Mouse (Mus musculus) liver (tissue): ENCODE results near the gene Olfr960.

Source experiments
- DNase-seq: peaks from one replicate; pipeline ENCODE4 v3.0.0-alpha.2; 2020; ENCODE audit warnings: mixed read lengths

The Olfr960 gene

GRCm38 (mm10) chr9:39621073-39621472 lies at the start of gene Olfr960:
Gene Olfr960, plus strand, starts transcription at chr9:39621373.
- DNase-seq: no peak

- no peak for DNase-seq
These were observed 45.7 kb upstream of the Olfr960 start, which contains the start of gene Olfr959 for GRCm38 (mm10) chr9:39575469-39575868. Gene Olfr959, minus strand, starts transcription at chr9:39575569.

DNA sequence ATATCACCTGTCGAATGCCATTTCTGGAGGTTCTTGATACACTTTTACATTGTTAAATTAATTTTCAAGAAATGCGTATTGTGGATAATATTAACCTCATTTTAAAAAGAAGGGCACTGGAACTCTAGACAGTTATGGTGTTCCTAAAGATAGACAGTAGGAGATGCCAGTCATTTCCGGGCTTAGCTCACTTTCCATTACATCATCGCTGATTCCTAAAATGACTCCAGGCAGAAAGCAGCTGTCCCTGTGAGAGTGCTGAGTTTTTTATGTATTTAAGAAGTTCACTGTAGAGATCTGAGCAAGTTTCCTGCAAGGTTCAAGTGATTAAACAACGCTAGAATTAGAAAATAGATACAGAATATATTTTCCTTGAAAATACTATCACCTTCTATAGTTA lies 44.1 kb upstream of the Olfr960 start:
- DNase-seq: no peak

GRCm38 (mm10) chr9:39602536-39603332 lies 18.4 kb upstream of the Olfr960 start:
- DNase-seq: peak; percentile 21

- peak; percentile 10 for DNase-seq
These were observed 17.8 kb upstream of the Olfr960 start for GRCm38 (mm10) chr9:39603333-39603845.

- DNase-seq: peak; percentile 8
These were observed 17.1 kb upstream of the Olfr960 start, which contains the start of gene AW551984 for GRCm38 (mm10) chr9:39603999-39604453. Gene AW551984, minus strand, starts transcription at chr9:39604403.

DNA sequence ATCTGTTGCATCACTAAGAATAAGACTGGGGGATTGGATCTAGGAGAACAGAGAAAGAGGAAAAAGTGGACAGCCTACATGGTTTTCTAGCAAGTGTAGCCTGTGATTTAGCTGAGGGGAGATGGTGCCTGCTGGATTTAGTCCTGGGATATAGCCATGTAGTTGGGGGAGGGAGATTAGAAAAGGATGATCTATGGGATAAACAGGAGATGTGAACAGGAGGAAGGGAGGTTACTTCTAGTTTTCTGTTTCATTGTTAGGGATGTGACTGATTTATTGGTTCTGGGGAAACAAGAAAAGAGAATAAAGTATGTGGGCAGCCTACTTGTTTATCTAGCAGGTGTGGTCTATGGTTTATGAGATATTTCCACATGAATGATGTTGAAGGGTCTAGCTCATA lies 12.7 kb upstream of the Olfr960 start:
- no peak for DNase-seq

- no peak for DNase-seq
These were observed 10.8 kb upstream of the Olfr960 start, which contains the start of gene Olfr148 for GRCm38 (mm10) chr9:39610355-39610754. Gene Olfr148, plus strand, starts transcription at chr9:39610655.

- DNase-seq: no peak
These were observed 9.2 kb upstream of the Olfr960 start for GRCm38 (mm10) chr9:39611953-39612352.

DNA sequence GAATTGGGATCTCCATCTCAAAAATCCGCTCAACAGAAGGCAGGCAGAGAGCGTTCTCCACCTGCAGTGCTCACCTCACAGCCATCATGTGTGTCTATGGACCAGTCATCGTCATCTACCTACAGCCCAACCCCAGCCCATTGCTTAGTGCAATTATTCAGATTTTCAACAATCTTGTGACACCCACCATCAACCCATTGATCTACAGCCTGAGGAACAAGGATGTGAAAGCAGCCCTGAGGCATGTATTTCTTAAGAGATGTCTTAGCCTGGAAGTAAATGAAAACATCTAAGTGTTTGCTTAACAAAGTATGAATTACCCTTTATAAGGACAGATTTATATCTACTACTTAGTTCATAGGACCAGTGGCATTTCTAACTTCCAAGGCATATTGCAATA lies 2.6 kb downstream of the Olfr960 start:
- DNase-seq: no peak

GRCm38 (mm10) chr9:39624711-39625110 lies 3.5 kb downstream of the Olfr960 start:
- no peak for DNase-seq

DNA sequence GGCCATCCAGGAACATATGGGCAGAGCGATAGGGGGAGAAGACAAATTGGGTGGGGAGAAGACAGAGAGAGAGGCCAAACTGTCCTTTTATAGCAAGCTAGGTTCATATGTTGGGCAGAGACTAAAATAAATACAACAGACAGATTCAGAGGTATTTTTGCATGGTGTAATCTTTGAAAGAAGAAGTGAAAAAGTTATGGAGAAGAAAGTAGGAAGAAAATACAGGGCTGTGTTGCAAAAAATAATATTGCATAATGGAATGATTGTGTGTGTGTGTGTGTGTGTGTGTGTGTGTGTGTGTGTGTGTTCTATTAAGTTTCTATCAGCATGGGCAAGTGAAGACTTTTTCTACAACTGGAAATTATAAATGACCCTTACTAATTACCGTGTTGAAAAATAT lies 7.9 kb downstream of the Olfr960 start:
- no peak for DNase-seq

DNA sequence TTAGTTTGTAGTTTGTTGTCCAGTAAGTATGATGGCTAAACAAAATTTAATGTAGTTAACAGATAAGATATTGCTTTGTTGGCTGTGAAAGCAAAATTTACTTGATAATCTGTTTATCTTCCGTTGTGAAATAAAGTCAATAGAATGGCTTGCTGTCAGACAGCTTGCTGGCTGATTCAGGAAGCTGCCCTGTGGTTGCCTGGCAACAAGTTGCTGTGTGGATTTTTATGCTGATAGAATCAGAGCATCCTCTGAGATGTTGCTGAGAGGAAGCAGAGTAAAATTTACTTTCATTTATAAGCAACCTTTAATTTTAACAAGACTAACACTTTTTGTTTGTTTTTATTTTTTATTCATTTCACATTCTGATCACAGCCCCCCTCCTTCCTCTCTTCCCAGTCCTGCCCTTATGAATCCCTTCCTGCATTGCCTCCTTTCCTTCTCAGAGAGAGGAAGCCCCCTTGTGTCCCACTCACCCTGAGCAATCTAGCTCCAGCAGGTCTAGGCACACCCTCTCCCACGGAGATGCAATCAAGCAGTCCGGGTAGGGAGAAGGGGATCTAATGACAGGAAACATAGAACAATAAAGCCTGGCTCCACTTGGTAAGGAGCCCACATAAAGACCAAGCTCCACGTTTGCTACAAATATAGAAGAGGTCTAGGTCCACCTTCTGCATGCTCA lies 12.9 kb downstream of the Olfr960 start:
- no peak for DNase-seq

DNA sequence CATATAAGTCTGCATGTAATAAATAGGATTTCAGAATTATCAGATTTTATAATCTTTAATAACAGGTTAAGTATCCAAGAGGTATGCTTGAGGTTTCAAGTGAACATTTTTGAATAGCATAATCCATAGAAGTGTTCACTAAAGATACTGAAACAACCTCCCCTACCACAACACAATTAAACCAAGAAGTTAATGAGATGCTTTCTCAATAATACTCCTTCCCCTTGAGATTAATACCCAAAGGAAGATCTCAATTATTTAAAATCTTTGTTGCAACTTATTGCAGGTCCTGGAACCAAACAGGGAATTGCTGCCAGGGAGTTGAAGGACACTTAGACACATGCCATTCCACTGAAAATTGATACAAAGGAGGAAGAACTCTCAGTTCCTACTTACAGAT lies 23.6 kb downstream of the Olfr960 start, which contains the start of gene Olfr961:
Gene Olfr961, plus strand, starts transcription at position 301 of the 400 bp plus-strand sequence.
- no peak for DNase-seq

DNA sequence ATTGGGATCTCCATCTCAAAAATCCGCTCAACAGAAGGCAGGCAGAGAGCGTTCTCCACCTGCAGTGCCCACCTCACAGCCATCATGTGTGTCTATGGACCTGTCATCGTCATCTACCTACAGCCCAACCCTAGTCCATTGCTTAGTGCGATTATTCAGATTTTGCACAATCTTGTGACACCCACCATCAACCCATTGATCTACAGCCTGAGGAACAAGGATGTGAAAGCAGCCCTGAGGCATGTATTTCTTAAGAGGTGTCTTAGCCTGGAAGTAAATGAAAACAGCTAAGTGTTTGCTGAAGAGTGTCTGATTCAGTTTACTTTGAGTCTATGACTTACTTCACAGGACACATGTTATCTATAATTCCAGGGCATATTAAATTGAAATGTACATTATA lies 26.2 kb downstream of the Olfr960 start:
- no peak for DNase-seq

DNA sequence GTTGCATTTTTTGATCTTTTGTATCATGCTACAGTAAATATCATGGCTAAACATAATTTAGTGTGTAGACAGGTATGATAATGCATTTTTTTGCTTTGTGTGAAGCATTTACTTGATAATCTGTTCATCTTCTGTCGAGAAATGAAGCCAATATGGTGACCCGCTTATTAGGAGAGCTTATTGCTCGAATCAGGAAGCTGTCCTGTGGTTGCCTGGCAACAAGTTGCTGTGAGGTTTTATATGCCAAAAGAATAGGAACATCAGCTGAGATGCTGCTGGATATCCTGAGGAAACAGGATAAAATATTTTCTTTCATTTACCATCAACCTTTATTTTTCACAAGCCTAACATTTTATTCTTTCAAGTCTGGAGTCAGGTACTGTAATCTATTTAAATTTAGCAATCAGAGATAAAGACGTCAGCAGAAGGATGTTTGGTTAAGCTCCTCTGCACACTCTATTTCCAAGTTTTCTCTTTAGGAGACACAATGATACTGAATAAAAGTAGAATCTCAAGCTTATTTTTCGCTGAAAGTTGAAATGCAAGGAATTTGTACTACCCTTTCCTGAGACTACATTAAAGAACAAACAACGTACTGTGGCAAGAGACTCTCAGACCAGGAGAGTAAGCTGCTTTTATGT lies 33.7 kb downstream of the Olfr960 start:
- DNase-seq: no peak

DNA sequence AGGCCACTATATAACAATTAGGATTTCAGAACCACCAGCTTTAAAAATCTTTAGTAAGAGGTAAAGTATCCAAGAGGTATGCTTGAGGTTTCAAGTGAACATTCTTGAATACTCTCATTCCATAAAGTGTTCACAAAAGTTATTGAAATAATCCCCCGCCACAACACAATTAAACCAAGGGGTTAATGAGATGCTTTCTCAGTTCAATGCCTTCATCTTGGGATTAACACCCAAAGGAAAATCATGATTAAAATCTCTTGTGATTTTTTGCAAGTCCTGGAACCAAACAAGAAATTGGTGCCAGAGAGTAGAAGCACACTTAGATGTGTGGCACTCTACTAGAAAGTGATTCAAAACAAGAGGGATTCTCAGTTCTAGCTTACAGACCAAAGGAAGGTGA lies 45.7 kb downstream of the Olfr960 start, which contains the start of gene Olfr963:
Gene Olfr963, plus strand, starts transcription at position 301 of the 400 bp plus-strand sequence.
- DNase-seq: no peak

DNA sequence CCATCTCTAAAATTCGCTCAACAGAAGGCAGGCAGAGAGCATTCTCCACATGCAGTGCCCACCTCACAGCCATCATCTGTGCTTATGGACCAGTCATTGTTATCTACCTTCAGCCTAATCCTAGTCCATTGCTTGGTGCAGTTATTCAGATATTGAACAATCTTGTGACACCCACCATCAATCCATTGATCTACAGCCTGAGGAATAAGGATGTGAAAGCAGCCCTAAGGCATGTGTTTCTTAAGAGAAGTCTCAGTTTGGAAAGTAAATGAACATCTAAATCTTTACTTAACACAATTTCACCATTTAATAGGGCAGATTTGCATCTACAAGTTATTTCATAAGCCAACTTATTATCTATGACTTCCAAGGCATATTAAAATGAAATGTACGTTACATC lies 48.5 kb downstream of the Olfr960 start:
- DNase-seq: no peak
